Mouse (Mus musculus): ENCODE results near the gene Fam129b.

Fam129b gene

GRCm38 (mm10) chr2:32894097-32894496 lies 18.2 kb downstream of the Fam129b start:
- DNase-seq: no peak

DNA sequence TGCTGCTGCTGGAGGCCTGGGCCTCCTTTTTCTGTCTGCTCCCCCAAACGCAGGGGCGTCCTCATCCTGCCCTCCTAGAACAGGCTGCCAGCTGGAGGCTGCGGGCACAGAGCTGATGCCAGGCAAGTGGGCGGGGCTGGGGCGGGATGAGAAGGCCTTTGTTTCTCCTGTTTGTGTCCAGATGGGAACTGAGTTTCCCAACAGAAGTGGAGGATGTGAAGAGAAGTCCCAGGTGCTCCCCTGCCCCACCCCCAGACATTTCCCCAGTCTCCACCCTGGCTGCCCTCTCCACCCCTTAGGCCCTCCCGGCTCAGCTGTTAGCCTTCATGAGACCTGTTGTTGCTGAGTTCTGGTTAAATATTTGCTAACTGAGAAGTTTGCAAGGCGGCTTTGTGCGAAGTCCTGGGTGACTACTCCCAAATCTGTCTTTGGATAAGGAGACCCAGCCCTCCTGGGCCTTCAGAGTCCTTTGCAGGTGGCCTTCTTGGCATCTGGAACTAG lies 19.7 kb downstream of the Fam129b start:
- DNase-seq: peak; percentile 61 to 69

GRCm38 (mm10) chr2:32896507-32897147 lies 20.7 kb downstream of the Fam129b start:
- DNase-seq: no peak

DNA sequence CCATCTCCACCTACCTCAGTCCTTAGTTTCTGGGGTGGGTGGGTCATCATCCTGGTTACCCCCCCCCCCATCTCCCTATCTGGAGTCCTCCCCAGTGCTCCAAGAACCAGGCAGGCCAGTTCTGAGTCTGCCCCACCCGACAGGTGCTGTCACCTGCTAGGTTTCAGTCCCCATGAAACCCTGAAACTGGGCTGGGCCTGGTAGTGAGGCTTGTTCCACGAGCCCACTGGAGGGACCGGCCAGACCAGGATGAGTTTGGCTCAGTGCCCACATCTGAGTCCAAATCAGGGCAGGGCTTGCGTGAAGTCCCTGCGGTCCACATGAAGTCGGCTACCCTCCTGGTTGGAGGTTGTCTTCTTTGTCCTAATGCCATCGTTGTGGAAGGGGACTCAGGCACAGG lies 23.1 kb downstream of the Fam129b start:
- peak in 1 of 2 experiments; percentile 62 for DNase-seq

- DNase-seq: no peak
These were observed 26.2 kb downstream of the Fam129b start for GRCm38 (mm10) chr2:32902126-32902525.

DNA sequence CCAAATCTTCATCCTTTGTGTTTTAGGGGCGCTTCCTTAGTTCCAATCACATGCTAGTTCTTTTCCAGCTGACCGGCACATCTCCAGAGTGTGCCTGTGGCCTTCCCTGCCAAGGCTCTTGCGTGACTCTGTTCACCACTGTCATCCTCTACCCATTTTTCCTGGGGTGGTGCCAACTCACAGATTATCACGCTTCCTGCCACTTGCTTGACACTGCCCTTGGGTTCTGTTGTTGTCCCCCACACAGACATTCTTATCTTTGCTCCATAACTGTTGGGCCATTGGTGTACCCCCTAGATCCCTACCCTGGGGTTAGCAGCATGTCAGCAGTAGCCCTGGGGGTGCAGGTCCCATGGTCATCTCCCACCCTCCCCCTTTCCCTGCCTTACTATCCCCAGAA lies 27.6 kb downstream of the Fam129b start:
- DNase-seq: no peak

DNA sequence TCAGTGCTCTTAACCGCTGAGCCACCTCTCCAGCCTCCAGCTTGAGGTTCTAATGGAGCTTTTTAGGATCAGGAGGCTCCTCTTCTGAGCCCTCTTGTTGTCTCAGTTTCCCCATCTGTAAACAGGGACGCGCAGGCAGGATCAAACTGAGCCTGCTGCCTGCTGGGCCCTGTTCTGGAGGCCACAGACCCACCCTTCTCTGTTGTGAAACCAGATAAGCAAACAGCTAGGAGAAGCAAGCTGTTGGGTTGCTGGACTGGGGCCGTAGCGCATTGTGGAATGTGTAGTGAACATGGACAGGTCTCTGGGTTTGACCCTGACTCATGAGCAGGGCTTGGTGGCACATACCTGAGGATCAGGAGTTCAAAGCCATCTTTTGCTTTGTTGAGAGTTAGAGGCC lies 28.7 kb downstream of the Fam129b start:
- DNase-seq: no peak

DNA sequence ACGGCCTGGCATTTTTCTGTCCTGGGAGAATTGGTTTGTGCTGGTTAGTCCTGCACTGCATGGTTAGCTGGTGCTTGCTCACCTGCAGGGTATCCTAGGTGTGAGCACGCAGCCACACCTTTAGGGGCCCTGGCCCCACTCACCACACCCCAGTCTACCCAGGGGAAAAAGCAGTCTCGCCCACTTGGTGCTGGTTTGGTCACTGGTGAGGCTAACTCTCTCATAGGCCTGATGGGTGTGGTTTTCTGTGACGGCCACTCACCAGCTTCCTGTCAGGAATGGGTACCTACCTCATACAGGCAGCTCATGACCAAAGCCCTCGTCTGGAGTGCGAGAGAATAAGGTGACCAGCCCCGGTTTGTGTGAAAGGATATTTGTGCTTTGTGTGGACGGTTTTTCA lies 29.4 kb downstream of the Fam129b start:
- DNase-seq: no peak

DNA sequence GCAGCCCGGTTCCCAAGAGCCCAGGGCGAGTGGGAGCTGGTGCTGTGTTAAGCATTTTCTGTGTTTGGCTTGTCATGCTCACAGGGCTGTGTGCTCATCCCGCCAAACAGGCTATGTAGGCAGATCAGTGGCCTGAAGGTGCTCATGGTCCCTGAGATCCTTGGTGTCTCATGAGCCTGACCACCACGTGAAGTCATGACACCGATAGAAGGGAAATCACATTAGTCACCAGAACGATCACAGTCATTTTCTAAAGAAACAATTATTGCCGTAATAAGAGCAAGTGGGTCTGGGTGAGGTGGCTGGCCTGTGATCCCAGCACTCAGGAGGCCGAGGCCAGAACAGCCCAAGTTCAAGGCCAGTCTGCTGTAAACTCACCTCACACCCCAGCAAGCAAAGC lies 31.5 kb downstream of the Fam129b start:
- no peak for DNase-seq

GRCm38 (mm10) chr2:32908272-32908671 lies 32.4 kb downstream of the Fam129b start:
- DNase-seq: peak; percentile 71 to 73

GRCm38 (mm10) chr2:32908796-32909195 lies 32.9 kb downstream of the Fam129b start:
- peak in 1 of 2 experiments; percentile 46 for DNase-seq

- no peak for DNase-seq
These were observed 35.8 kb downstream of the Fam129b start for GRCm38 (mm10) chr2:32911639-32912182.

- DNase-seq: peak; percentile 84 to 92
These were observed 36.4 kb downstream of the Fam129b start for GRCm38 (mm10) chr2:32912210-32912804.

GRCm38 (mm10) chr2:32914362-32914761 lies 38.4 kb downstream of the Fam129b start:
- DNase-seq: peak in 1 of 2 experiments; percentile 31

GRCm38 (mm10) chr2:32914896-32915295 lies 39.0 kb downstream of the Fam129b start:
- DNase-seq: peak; percentile 70 to 75

- no peak for DNase-seq
These were observed 41.6 kb downstream of the Fam129b start for GRCm38 (mm10) chr2:32917526-32917925.

DNA sequence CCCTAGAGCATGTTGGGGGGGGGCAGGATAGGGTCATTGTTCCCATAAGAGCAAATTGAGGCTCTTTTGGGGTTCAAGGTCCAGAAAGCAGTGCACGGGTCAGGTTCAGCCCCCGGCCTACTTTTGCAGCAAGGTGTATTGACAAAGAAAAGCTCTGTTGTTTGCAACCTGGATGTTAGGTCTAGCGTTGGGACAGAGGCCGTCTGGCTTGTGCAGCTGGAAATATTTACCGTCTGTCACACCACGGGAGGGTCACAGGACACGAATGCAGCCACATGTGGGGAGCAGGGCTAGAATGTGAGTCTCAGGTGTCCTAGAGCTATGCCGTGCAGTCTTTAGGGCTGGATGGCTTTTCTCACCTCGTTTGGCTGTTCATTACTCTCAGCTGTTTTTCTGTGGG lies 42.5 kb downstream of the Fam129b start:
- no peak for DNase-seq

GRCm38 (mm10) chr2:32921235-32921634 lies 45.3 kb downstream of the Fam129b start:
- DNase-seq: no peak

GRCm38 (mm10) chr2:32921801-32922380 lies 46.0 kb downstream of the Fam129b start:
- no peak for DNase-seq

GRCm38 (mm10) chr2:32922564-32922963 lies 46.6 kb downstream of the Fam129b start:
- no peak for DNase-seq

DNA sequence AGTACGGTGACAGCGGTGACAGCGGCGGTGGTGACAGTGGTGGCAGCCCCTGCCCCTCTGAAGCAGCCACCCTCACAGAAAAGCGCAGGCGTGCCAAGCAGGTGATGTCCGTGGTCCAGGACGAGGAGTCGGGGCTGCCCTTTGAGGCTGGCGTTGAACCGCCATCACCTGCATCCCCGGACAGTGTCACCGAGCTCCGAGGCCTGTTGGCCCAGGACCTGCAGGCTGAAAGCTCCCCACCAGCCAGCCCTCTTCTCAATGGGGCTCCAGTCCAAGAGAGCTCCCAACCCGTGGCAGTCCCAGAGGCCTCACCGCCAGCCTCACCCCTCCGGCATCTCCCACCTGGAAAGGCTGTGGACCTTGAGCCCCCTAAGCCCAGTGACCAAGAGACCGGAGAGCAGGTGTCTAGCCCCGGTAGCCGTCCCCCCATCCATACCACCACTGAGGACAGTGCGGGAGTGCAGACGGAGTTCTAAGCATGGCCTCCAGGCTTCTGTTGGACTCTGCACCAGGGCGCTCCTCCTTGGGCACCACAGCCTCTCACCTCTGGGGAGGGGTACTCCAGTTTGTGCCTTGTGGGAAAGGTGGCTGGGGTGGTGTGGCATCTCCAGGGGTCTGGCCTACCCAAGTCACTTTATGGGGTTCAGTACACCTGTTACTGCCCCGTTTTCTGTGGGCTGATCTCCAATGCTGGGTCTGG lies 47.8 kb downstream of the Fam129b start:
- DNase-seq: no peak

DNA sequence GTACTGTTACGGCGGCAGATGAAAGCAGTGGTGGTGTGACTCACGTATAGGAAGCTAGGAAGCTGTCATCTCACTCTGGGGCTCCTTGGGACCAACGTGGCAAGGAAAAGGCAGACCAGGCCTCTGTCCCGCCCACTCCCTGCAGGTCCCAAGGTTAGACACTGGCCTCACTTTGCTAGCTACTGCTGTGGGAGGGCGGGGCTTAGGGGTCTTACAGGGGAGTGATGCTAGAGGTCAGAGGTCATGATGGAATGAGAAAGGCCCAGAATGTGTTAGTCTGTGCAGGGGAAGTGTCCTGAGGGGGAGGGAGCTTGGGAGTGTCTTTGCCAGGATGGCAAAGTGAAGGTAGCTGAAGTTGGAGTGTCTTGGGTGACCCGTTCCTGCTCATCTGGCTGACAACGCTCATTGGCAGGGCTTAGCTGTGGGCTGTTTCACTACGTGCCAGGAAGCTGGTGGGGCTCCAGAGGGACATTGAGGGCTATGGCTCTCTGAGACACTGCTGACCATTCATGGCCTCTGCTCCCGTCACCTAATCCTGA lies 48.5 kb downstream of the Fam129b start:
- no peak for DNase-seq
